Mouse (Mus musculus) adrenal gland, adult 2 months (tissue): ENCODE measurements around the gene Zfp184. TPM values are rescaled to one million over a fixed set of nuclear protein-coding genes. Genes with fewer than 3 reads are reported as not detected.
"Not testable (repeated sequence)": the region's sequence is repeated elsewhere in the genome, so short reads cannot be mapped to it uniquely, and the experiment has no call there.

Experiments used
- DNase-seq: peaks from one replicate; pipeline ENCODE4 v3.0.0; 2021
- long read RNA-seq: library from polyadenylated mRNA; stranded (forward); transcript quantifications from one replicate; pipeline ENCODE4 v2.0.0, GENCODE M21; 2021
- polyA plus RNA-seq: library from polyadenylated mRNA; depleted of rRNA; stranded (reverse); fragments of >200 nt; gene quantifications from 2 replicates; pipeline ENCODE4 v1.2.3, GENCODE M21; 2012; rRNA removed
- total RNA-seq, 2 experiments: library from RNA; stranded (reverse); gene quantifications; 2 replicates each; pipeline ENCODE4 v1.2.3; 2021

Gene Zfp184
- 1 to 10 TPM; 1.7 to 1.9 TPM for total RNA-seq
- polyA plus RNA-seq: 0.26 and 0.35 TPM in 2 replicates
- long read RNA-seq, partial matches to known transcripts: 0 of 3 reads
- long read RNA-seq, other reads (novel, unspliced or antisense): 0 of 3 reads

GRCm38 (mm10) chr13:21944926-21945740, at the start of gene Zfp184:
Zfp184 (plus strand) TSS chr13:21945094.
- peak; percentile 92 for DNase-seq

- no peak for DNase-seq
Measured at GRCm38 (mm10) chr13:21896549-21897244, 48.2 kb upstream of the Zfp184 start.

DNA sequence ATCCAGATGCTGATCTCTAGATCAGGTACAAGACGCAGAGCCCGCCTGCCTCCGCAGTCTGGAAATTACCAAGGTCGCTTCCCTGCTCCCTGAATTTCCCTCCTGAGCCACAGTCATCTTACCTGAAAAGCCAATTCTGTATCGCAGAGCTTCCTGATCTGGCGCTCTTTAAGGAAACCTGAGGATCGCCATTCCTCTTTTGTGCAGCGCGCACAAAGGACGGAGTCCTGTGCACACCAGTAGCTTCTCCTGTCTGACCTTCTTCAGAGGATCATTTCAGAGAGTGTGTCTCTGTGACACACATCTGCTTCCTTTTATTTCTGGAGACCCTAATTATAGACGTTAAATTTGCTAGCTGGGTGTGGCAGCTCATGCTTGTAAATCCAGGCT, 47.7 kb upstream of the Zfp184 start:
- no peak for DNase-seq

DNA sequence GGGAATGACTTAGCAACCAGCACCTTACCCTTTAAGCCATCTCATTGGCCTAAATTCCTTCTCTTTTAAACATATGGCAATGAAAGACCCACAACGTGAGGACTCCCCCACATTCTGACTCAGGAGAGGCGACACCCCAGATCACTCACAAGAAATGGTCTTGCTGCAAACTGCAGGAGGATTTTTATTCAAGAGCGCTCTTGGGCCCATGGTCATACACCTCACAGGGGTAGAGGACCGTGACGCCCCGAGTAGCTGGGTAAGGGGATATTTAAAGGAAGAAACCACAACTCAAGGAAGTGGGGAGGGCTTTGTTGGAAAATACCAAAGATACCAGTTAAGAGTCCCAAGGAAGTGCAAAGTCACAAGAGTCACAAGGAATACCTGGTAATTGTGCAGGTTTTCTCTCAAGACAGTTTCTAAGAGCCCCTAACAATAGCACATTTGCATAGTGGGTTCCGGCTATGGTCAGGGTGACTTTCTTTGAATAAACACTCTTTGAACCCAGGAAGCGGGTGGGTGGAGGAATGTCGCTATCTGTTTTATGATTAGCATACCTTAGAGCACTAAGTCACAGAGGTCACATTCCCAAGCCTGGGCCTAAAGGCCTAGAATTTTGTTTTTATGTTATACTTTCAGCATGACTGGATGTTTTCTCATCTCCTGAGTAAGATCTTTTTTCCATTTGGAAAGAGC, 43.9 kb upstream of the Zfp184 start:
- DNase-seq: not testable (repeated sequence)

GRCm38 (mm10) chr13:21903500-21903899, 41.4 kb upstream of the Zfp184 start:
- no peak for DNase-seq

GRCm38 (mm10) chr13:21904090-21904489, 40.8 kb upstream of the Zfp184 start:
- not testable (repeated sequence) for DNase-seq

- DNase-seq: no peak
Measured at GRCm38 (mm10) chr13:21906301-21906700, 38.6 kb upstream of the Zfp184 start.

- DNase-seq: no peak
Measured at GRCm38 (mm10) chr13:21906946-21907806, 37.7 kb upstream of the Zfp184 start.

GRCm38 (mm10) chr13:21907807-21908155, 37.1 kb upstream of the Zfp184 start:
- not testable (repeated sequence) for DNase-seq

DNA sequence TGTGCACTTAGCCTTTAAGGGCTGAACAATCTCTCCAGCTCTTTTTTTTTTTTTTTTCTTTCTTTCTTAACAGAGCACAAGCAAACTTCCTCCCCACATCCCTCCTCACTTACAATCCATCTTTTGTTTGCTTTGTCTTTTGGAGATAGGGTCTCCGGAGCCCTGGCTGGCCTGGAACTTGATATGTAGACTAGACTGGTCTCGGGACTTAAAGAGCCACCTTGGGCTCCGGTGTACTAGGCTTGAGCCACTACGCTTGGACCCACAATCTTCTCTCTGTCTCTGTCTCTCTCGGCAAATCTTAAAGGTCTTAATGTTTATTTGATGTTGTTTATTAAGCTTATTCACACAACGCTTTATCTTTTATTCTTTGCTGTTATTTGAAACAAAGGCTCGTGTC, 34.2 kb upstream of the Zfp184 start:
- no peak for DNase-seq

DNA sequence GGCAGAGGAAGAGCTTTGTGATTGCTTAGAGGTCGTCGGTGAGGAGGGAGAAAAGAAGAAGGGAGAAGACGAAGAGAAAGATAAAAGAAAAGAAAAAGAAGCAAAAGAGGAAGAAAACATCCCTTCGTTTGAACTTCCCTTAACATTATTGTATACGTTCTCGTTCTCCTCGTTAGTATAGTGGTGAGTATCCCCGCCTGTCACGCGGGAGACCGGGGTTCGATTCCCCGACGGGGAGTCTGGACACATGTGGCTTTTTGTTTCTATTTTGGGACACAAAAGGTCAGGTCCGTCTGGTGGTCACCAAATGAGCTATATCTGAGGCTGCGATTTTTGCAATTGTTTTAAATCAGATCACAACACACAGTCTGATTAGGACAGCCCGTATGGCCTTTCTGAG, 33.7 kb upstream of the Zfp184 start:
- DNase-seq: no peak

DNA sequence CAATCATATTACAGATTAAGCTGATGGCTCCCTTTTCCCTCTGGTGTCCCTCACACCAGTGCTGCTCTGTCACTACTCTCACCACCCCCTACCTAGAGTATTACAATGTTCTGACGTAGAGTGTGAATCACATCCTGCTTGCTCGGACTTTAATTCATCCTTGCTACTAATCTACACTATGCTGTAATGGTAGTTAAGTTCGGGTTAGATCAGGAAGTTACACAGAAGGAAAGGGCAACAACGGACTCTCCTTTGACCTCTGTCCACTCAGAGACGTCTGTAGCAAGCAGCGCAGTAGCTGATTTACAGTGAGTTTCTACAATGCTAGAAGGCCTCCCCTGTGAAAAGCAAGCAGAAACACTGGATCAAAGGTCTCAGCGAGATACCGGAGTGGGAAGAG, 31.0 kb upstream of the Zfp184 start:
- DNase-seq: no peak

- peak; percentile 61 for DNase-seq
Measured at GRCm38 (mm10) chr13:21914599-21914998, 30.3 kb upstream of the Zfp184 start.

GRCm38 (mm10) chr13:21915487-21915886, 29.4 kb upstream of the Zfp184 start:
- no peak for DNase-seq

DNA sequence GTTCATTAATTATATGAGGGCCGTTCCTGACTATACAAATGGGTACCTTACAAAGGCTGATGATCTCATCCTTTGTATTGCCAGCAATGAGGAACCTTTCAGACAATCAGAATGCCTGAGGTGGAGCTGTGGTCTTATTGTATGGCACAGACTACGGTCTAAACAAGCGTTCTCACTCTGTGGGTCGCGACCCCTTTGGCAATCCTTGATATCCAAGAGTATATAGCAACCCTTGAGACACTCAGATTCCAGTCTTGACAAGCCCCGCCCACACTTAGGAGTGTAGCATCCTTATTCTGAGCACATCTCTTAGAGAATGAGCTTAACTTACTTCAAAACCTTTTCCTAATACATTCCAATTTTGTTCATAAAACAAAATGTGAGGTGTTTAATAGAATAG, 28.8 kb upstream of the Zfp184 start:
- DNase-seq: no peak

DNA sequence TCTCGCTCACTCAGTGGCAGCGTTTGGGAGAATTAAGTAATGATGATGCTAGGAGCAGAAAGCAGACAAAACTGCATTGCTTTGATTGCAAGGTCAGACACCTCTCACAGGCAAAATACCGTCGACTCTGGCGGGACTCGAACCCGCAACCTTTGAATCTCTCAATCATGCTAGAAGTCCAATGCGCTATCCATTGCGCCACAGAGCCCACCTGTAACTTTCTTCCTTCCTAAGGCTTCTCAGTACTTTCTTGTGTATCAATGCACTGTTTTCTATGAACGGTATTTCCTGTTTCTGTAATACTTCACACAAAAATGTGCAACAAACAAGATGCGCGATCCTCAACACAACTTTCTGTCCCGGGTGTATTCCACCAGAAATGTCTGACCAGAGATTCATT, 27.9 kb upstream of the Zfp184 start:
- peak; percentile 17 for DNase-seq

DNA sequence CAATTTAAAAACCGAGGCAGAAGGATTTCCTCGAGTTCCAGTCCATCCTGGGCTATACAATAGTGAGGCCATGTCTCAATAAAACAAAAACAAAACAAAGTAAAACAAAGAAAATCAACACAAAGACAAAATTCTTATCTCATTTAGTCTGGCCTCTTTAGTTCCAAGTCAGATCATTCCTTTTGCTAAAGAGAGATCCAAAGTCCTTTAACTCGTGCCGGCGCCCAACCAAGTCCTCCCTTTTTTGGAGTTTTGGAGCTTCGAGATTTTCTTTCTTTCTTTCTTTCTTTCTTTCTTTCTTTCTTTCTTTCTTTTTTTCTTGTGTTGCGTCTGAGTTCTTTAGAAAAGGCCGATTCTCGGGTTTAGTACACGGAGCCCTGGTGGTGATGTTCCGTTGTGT, 27.4 kb upstream of the Zfp184 start:
- DNase-seq: no peak

GRCm38 (mm10) chr13:21917992-21918391, 26.9 kb upstream of the Zfp184 start:
- no peak for DNase-seq

- DNase-seq: peak; percentile 81
Measured at GRCm38 (mm10) chr13:21918570-21919419, 26.1 kb upstream of the Zfp184 start.

- no peak for DNase-seq
Measured at GRCm38 (mm10) chr13:21919836-21920431, 25.0 kb upstream of the Zfp184 start.
